Mouse (Mus musculus) liver, embryonic 16.5 days (tissue): ENCODE measurements around the gene Apom. TPM values are rescaled to one million over a fixed set of nuclear protein-coding genes. Genes with fewer than 3 reads are reported as not detected.
A peak's percentile ranks its signal among the peaks of the same experiment; 100 is the strongest.

Experiments used
- ATAC-seq: fragments of 200-750 bp; cut with Nextera tagmentation; 2 replicates; pipeline ENCODE4 v1.8.0; 2017; ENCODE audit warnings: low read depth, mild to moderate bottlenecking, moderate number of reproducible peaks, moderate library complexity
- H3K27ac ChIP-seq: fragments of 300-500 bp; sonication (generic); 2 replicates; pipeline ENCODE4 v1.5.1; 2014; ENCODE audit warnings: mild to moderate bottlenecking, low read length
- H3K27me3 ChIP-seq: fragments of 300-500 bp; sonication (generic); 2 replicates; pipeline ENCODE4 v1.6.1; 2014; ENCODE audit warnings: low read depth, low read length, mixed read lengths; ENCODE audit not compliant: control insufficient read depth, insufficient read depth
- H3K36me3 ChIP-seq: fragments of 300-500 bp; sonication (generic); 2 replicates; pipeline ENCODE4 v1.6.1; 2014; ENCODE audit warnings: mild to moderate bottlenecking; ENCODE audit not compliant: control insufficient read depth, insufficient read depth
- H3K4me1 ChIP-seq: fragments of 300-500 bp; sonication (generic); 2 replicates; pipeline ENCODE4 v1.6.1; 2014; ENCODE audit warnings: low read depth, low read length, mixed read lengths; ENCODE audit not compliant: control insufficient read depth
- H3K4me2 ChIP-seq: fragments of 300-500 bp; sonication (generic); 2 replicates; pipeline ENCODE4 v1.6.1; 2014; ENCODE audit warnings: low read depth, low read length, mixed read lengths
- H3K4me3 ChIP-seq: fragments of 300-500 bp; sonication (generic); 2 replicates; pipeline ENCODE4 v1.5.1; 2014; ENCODE audit warnings: low read depth, mild to moderate bottlenecking, low read length
- H3K9ac ChIP-seq: fragments of 300-500 bp; sonication (generic); 2 replicates; pipeline ENCODE4 v1.6.1; 2014; ENCODE audit warnings: low read depth, low read length
- H3K9me3 ChIP-seq: fragments of 300-500 bp; sonication (generic); replicated peaks from 2 replicates; pipeline ENCODE4 v1.6.1; 2016; ENCODE audit warnings: low read length; ENCODE audit not compliant: control insufficient read depth
- WGBS: fragments of 180-500 bp; shearing (Covaris S2); extraction: QIAGEN DNeasy Blood & Tissue Kit; methylation state at CpG from one replicate; pipeline ENCODE4 v1.1.7; 2014; ENCODE audit not compliant: insufficient replicate concordance; 5-methylcytosine and 5-hydroxymethylcytosine counted together
- polyA plus RNA-seq: library from polyadenylated mRNA; unstranded; fragments of >200 nt; fragmentation: Nextera tagmentation; extraction: Ambion mirVana; gene quantifications from 2 replicates; pipeline ENCODE4 v1.2.1, GENCODE M21; 2015

The Apom gene
- 959 and 972 TPM in 2 replicates for polyA plus RNA-seq

DNA sequence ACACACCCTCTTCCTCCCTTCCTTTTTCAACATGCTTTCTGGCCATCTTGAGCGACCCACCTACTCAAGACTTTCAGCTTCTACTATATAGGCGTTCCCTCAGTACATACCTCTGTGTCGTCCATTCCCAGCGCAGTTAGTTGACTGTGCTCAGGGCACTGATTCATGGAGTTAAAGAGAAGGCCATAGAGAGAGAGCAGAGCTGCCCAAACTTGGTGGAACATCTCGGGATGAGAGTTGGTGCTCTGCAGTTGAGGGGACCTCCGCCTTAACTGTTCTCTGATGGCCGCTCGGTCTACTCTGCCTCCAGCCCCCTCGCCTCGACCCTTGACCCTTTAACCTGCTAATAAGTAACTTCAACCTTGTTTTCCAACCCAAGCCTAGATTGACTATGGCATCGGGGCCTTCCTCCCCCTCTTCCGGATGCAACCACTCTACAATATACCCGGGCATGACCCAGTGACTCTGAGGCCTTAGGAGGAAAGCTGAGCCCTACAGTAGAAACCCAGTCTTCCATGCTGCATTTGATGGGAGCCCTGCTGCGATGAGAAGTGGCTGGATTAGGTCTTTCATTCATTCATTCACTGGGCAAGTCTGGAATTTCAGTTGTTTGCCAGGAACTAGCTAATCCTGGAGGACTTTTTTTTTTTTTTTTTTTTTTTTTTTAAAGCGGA, at the start of gene Apom:
Gene Apom (minus strand): TSS at position 551 of the 674 bp plus-strand sequence.
- Histone ChIP-seq H3K9ac (peak within 1 kb of the TSS; percentile 37), H3K27ac (peak within 1 kb of the TSS; percentile 51), H3K4me3 (peak within 1 kb of the TSS; percentile 52), H3K27me3 (no peaks in the 10 kb centered on the region), H3K9me3 (no peaks in the 10 kb centered on the region), H3K4me2 (peak within 1 kb of the TSS; percentile 30), H3K4me1 (peaks cover 26% of the 10 kb centered on the region), H3K36me3 (no peaks in the 10 kb centered on the region)
- ATAC-seq, result peak; percentile 25
- WGBS, result 62% methylated on average over 15 of the region's 15 CpGs

DNA sequence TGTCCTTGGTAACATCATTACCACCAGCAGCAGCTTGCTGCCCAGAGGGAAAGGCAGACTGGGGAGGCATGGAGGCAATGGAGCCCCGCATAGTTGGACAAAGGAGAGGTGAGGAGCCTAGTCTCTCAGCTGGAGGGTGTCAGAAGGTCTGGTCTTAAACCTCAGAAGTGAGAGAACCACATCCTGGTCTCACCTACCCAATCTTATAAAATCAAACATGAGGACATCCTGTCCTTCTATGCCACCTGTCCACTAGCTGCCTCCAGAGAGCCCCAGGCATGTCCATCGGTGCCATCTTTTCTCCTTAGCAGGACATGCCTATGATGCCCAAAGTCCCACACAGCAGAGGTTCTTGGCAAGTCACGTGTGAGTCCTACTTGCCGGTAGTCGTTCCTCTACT, 48.2 kb upstream of the Apom start:
- Histone ChIP-seq H3K9me3 (no peaks in the 10 kb centered on the region), H3K27ac (no peak overlapping the region), H3K4me2 (no peak overlapping the region), H3K27me3 (no peaks in the 10 kb centered on the region), H3K36me3 (no peaks in the 10 kb centered on the region), H3K4me1 (no peaks in the 10 kb centered on the region), H3K4me3 (no peak overlapping the region), H3K9ac (no peak overlapping the region)
- WGBS, result 66% methylated on average over 5 of the region's 5 CpGs
- no peak for ATAC-seq

DNA sequence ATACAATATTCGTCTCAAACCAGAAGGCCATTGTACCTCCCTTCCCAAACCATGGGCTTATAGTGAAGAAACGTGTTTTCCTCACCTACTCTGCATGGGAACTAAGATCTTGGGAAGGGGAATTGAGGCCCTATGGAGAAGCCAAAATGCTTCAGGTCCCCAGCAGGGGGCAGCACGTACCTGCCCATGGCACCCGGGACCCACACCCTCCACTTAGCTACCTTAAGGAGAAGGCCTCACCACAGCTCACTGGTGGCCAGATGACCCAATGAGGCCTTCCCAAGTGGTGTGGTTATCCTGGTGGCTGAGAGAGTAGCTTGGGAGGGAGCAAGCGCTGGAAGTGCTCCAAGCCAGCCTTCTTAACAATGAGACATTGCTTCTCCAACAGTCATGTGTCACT, 46.7 kb upstream of the Apom start:
- WGBS, result 8% methylated on average over 5 of the region's 5 CpGs

DNA sequence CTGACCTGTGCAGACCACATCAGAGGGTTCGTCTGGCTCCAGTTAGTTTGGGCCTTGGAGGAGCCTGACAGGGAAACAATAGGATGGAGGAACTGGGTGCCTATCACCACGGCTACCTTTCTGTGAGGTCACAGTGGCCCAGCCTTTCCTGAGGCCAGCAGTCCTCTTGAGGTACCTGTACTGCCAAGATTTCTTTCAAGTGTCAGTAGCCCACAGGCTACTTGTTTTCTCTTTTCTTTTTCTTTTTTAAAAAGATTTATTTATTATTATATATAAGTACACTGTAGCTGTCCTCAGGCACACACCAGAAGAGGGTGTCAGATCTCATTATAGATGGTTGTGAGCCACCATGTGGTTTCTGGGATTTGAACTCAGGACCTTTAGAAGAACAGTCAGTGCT, 44.1 kb upstream of the Apom start, which contains the start of gene Aif1:
Gene Aif1 (minus strand): TSS at position 101 of the 400 bp plus-strand sequence.
- no peaks in the 10 kb centered on the region for H3K27me3 ChIP-seq
- H3K9ac ChIP-seq, result no peak within 1 kb of the TSS
- no peak for ATAC-seq
- H3K4me2 ChIP-seq, result no peak within 1 kb of the TSS
- H3K4me3 ChIP-seq, result no peak within 1 kb of the TSS
- H3K4me1 ChIP-seq, result no peaks in the 10 kb centered on the region
- H3K36me3 ChIP-seq, result no peaks in the 10 kb centered on the region
- 49% methylated on average over 2 of the region's 2 CpGs for WGBS
- no peaks in the 10 kb centered on the region for H3K9me3 ChIP-seq
- no peak within 1 kb of the TSS for H3K27ac ChIP-seq

More for the DNA sequence above, 46.7 kb upstream of the Apom start:
- H3K36me3 ChIP-seq, result no peaks in the 10 kb centered on the region
- H3K9ac ChIP-seq, result no peak overlapping the region
- no peak overlapping the region for H3K4me3 ChIP-seq
- H3K4me2 ChIP-seq, result no peak overlapping the region
- peak; percentile 55 for ATAC-seq
- no peak overlapping the region for H3K27ac ChIP-seq
- no peaks in the 10 kb centered on the region for H3K27me3 ChIP-seq
- no peaks in the 10 kb centered on the region for H3K9me3 ChIP-seq
- no peaks in the 10 kb centered on the region for H3K4me1 ChIP-seq

DNA sequence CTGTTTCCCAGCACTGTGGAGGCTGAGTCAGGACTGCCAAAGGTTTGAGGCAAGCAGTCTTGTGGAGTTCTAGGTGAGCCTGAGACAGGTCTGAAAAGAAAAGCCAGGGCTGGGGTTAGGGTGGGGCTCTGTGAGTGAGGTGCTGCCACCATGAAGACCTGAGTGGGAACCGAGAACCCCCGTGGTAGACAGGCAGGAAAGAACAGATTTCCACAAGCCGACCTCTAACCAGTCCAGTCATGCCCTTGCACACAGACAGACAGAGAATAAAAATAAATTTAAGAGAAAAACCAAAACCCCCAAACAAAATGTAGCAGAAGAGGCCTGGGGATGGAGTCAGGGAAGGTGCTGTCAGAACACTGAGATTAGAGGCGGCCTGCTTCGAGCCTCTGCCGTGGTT, 43.5 kb upstream of the Apom start:
- Histone ChIP-seq H3K27me3 (no peaks in the 10 kb centered on the region), H3K9ac (no peak overlapping the region), H3K4me3 (no peak overlapping the region), H3K36me3 (no peaks in the 10 kb centered on the region), H3K27ac (no peak overlapping the region), H3K4me1 (no peaks in the 10 kb centered on the region), H3K4me2 (no peak overlapping the region), H3K9me3 (no peaks in the 10 kb centered on the region)
- no peak for ATAC-seq
- WGBS, result 60% methylated on average over 6 of the region's 6 CpGs

DNA sequence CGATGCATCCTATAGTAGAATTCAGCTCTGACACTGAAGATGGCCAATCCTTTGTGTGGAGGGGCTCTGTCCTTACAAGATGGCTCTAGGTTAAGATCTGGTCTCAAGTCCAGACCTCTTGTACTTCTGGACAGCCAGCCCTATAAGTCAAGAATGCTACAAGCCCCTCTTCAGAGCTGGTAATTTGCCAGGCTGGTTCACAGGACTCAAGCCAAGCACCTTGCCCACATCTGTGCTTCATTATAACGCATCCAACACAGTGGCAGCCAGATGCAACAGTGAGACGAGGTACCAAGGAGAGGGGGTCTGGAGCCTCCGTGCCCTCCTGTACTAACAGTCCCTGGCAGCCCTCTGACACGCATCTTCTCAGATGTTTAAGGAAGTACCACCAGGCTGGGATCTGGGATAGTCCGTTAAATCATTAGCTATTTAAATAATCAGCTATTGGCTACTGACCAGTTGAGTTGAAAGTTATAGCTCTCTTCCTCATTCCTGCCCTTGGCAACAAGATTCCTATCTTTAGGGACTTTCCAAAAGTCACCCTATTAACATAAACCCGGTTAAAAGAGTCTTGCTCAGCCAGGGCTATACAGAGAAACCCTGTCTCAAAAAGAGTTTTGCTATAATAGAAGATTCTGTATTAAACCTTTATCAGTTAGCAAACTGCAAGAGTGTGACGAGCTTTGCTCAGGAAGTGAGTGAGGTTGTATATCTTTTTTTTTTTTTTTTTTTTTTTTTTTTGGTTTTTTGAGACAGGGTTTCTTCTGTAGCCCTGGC, 42.5 kb upstream of the Apom start:
- Histone ChIP-seq H3K36me3 (no peaks in the 10 kb centered on the region), H3K27me3 (no peaks in the 10 kb centered on the region), H3K4me2 (no peak overlapping the region), H3K9ac (no peak overlapping the region), H3K4me3 (no peak overlapping the region), H3K27ac (no peak overlapping the region), H3K9me3 (no peaks in the 10 kb centered on the region), H3K4me1 (no peaks in the 10 kb centered on the region)
- ATAC-seq, result no peak
- 50% methylated on average over 8 of the region's 8 CpGs for WGBS

DNA sequence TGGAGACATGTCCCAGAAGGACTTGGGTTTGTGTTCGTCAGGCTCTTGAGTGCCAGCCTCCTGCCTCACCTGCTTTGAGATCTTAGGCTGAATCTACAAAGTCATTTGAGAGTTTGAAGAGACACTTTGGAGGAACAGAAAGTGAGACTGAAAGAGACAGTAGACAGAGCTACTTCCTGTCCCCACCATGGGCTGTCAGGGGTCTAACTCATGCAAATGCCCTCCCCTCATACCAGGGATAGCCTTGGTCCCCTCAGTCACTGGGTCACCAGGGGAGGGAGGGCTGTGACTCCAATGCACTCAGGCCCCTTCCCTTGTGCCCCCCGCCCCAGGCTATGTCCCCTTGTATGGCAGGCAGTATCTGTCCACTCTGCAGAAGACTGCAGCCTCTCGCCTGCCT, 41.5 kb upstream of the Apom start:
- no peaks in the 10 kb centered on the region for H3K36me3 ChIP-seq
- H3K9me3 ChIP-seq, result no peaks in the 10 kb centered on the region
- no peak for ATAC-seq
- no peak overlapping the region for H3K27ac ChIP-seq
- H3K4me1 ChIP-seq, result no peaks in the 10 kb centered on the region
- 38% methylated on average over 3 of the region's 3 CpGs for WGBS
- H3K4me3 ChIP-seq, result no peak overlapping the region
- H3K9ac ChIP-seq, result no peak overlapping the region
- no peak overlapping the region for H3K4me2 ChIP-seq
- no peaks in the 10 kb centered on the region for H3K27me3 ChIP-seq

DNA sequence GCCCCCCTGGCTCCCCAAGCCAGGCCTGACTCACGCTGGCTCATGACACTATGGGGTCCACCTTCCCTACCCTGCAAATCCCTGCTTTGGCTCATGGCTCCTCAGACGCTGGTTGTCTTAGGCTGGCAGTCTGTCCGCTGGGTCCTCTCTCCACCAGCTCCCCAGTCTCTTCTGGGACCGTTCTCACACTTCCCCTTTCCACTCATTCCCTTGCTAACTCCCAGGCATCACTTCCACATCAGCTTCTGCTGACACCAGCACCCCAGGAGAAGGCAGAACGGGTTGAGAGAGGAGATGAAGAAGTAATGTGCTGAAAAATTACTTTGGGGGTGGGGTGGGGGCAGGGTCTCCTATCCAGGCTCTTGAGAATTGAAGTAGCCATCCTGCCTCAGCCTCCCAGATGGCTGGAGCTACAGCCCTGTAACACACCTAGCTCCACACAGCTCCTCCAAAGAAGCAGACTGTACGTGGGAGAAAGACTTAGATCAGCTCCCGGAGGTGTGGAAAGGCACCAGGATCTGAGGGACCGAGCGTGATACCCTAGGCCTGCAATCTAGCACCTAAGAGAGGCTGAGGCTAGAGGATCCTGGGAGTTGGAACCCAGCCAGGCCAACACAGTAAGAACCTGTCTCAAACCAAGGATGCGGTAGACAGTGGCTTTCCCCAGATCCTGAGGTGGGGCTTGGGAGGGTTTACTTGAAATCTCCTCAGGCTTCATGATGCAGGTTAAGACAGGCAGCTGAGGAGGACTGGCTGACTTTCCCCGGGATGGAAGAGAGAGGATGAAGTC, 40.8 kb upstream of the Apom start:
- H3K9ac ChIP-seq, result no peak overlapping the region
- no peak overlapping the region for H3K4me3 ChIP-seq
- H3K4me2 ChIP-seq, result no peak overlapping the region
- H3K4me1 ChIP-seq, result no peaks in the 10 kb centered on the region
- no peaks in the 10 kb centered on the region for H3K36me3 ChIP-seq
- WGBS, result 49% methylated on average over 11 of the region's 11 CpGs
- ATAC-seq, result no peak
- H3K27ac ChIP-seq, result no peak overlapping the region
- H3K27me3 ChIP-seq, result no peaks in the 10 kb centered on the region
- H3K9me3 ChIP-seq, result no peaks in the 10 kb centered on the region
